Comparison of ENCODE assay signal across 9 mouse cellular contexts in the genomic region with DNA sequence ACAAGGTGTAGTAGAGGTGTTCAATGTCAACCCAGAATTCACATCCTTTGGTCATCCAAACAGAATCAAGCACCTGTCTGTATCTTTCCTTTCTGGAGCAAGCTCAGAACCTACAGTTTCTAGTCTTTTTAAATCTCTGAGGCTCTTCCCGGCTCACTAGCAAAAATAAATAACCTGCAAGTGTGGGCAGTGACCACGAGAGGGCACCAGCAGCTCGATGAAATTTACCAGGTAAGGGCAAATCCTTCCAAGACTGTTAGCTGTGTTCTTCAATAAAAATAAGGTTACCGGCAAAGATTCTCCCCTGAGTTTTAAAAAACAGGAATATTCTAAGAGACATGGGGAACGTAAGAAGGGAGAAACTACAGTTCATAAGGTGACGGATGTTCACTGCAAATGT. TPM values are rescaled to one million over a fixed set of nuclear protein-coding genes. Genes with fewer than 3 reads are reported as not detected.
A peak's percentile ranks its signal among the peaks of the same experiment; 100 is the strongest.
DNase-seq lines count a peak whose midpoint lies in the region; ATAC-seq and TF ChIP-seq lines count a peak whose summit lies in the region.
"Had no signal": no experiment of that assay in that cellular context is flagged by ENCODE, and none has a peak within 500 bp of the region (broad histone marks: within the 10 kb centered on the region; RNA-seq: fewer than 3 reads in every experiment).

No protein-coding gene starts in this region.

- no peak overlapping the region for H3K4me2 ChIP-seq in hindbrain, embryonic 11.5 days (replicated peaks; ENCODE audit: low read depth, low read length)
- H3K4me2 ChIP-seq in hindbrain, embryonic 13.5 days = no peak overlapping the region
- no peak overlapping the region for H3K4me2 ChIP-seq in midbrain, embryonic 11.5 days
- H3K4me2 ChIP-seq: midbrain, embryonic 12.5 days had no signal

- H3K4me3 ChIP-seq in hindbrain, embryonic 11.5 days (ENCODE audit: low read depth, low read length) = no peak overlapping the region
- no peak overlapping the region for H3K4me3 ChIP-seq in hindbrain, embryonic 13.5 days
- no peak overlapping the region for H3K4me3 ChIP-seq in bone marrow macrophage, adult 2 months (ENCODE audit: insufficient read depth, low read length)
- no peak overlapping the region for H3K4me3 ChIP-seq in embryonic fibroblast, embryonic 13.5 days (ENCODE audit: insufficient read depth, low read length)
- no peak overlapping the region for H3K4me3 ChIP-seq in midbrain, embryonic 11.5 days (ENCODE audit: low read depth, low read length)
- H3K4me3 ChIP-seq: midbrain, embryonic 12.5 days had no signal

- no peak overlapping the region for H3K27ac ChIP-seq in hindbrain, embryonic 11.5 days (ENCODE audit: low read depth, low read length)
- no peak overlapping the region for H3K27ac ChIP-seq in hindbrain, embryonic 13.5 days
- no peak overlapping the region for H3K27ac ChIP-seq in bone marrow macrophage, adult 2 months (ENCODE audit: insufficient read depth, low read depth, low read length)
- no peak overlapping the region for H3K27ac ChIP-seq in embryonic fibroblast, embryonic 13.5 days (ENCODE audit: insufficient read depth, low read length)
- no peak overlapping the region for H3K27ac ChIP-seq in midbrain, embryonic 11.5 days (ENCODE audit: low read depth, low read length)
- H3K27ac ChIP-seq: midbrain, embryonic 12.5 days had no signal

- no peak overlapping the region for H3K9ac ChIP-seq in hindbrain, embryonic 11.5 days (ENCODE audit: low read depth, low read length)
- no peak overlapping the region for H3K9ac ChIP-seq in hindbrain, embryonic 13.5 days
- no peak overlapping the region for H3K9ac ChIP-seq in midbrain, embryonic 11.5 days (ENCODE audit: low read length)
- H3K9ac ChIP-seq: midbrain, embryonic 12.5 days had no signal

- no peaks in the 10 kb centered on the region for H3K27me3 ChIP-seq in hindbrain, embryonic 11.5 days (ENCODE audit: control insufficient read depth, insufficient read depth, low read length)
- H3K27me3 ChIP-seq in hindbrain, embryonic 13.5 days = no peaks in the 10 kb centered on the region
- no peaks in the 10 kb centered on the region for H3K27me3 ChIP-seq in midbrain, embryonic 11.5 days (ENCODE audit: control insufficient read depth, insufficient read depth, low read length)
- H3K27me3 ChIP-seq: midbrain, embryonic 12.5 days had no signal

- H3K9me3 ChIP-seq in hindbrain, embryonic 11.5 days (ENCODE audit: control insufficient read depth, low read length) = no peaks in the 10 kb centered on the region
- no peaks in the 10 kb centered on the region for H3K9me3 ChIP-seq in hindbrain, embryonic 13.5 days
- H3K9me3 ChIP-seq in midbrain, embryonic 11.5 days (ENCODE audit: control insufficient read depth, low read length) = no peaks in the 10 kb centered on the region
- H3K9me3 ChIP-seq: midbrain, embryonic 12.5 days had no signal

- no peak for TF ChIP-seq POLR2A in bone marrow macrophage, adult 2 months (IDR thresholded peaks at IDR 0.05; ENCODE audit: borderline replicate concordance, low read depth, low read length)
- TF ChIP-seq POLR2A in embryonic fibroblast, embryonic 13.5 days (IDR thresholded peaks at IDR 0.05; ENCODE audit: low read depth, low read length) = no peak

- no peaks in the 10 kb centered on the region for H3K36me3 ChIP-seq in hindbrain, embryonic 11.5 days (ENCODE audit: control insufficient read depth, insufficient read depth, low read length)
- no peaks in the 10 kb centered on the region for H3K36me3 ChIP-seq in hindbrain, embryonic 13.5 days
- no peaks in the 10 kb centered on the region for H3K36me3 ChIP-seq in midbrain, embryonic 11.5 days (ENCODE audit: control insufficient read depth, insufficient read depth, low read length)
- H3K36me3 ChIP-seq: midbrain, embryonic 12.5 days had no signal

- intact Hi-C loops in heart, postnatal 25 days (cut with DNase I) = loop anchor here (1.0 to 10.0 kb wide), 2 partner anchors 294 to 872 kb away; no protein-coding TSS in a partner anchor

- WGBS in hindbrain, embryonic 11.5 days = 11% methylated on average over 6 of the region's 6 CpGs
- 12% methylated on average over 6 of the region's 6 CpGs for WGBS in hindbrain, embryonic 13.5 days
- WGBS in midbrain, embryonic 11.5 days = 11% methylated on average over 6 of the region's 6 CpGs

- ATAC-seq in hindbrain, embryonic 11.5 days (ENCODE audit: low FRiP score) = no peak
- ATAC-seq in hindbrain, embryonic 13.5 days (ENCODE audit: low FRiP score) = no peak
- no peak; the same call in 1 of the 2 replicates for ATAC-seq in midbrain, embryonic 11.5 days (ENCODE audit: low FRiP score)

- H3K4me1 ChIP-seq in hindbrain, embryonic 11.5 days (replicated peaks; ENCODE audit: control insufficient read depth, insufficient read depth, low read length) = no peaks in the 10 kb centered on the region
- no peaks in the 10 kb centered on the region for H3K4me1 ChIP-seq in hindbrain, embryonic 13.5 days (replicated peaks)
- H3K4me1 ChIP-seq in bone marrow macrophage, adult 2 months (ENCODE audit: control insufficient read depth, insufficient read depth, low read length) = peaks cover 20% of the 10 kb centered on the region
- H3K4me1 ChIP-seq in embryonic fibroblast, embryonic 13.5 days (ENCODE audit: control insufficient read depth, insufficient read depth, low read length) = no peaks in the 10 kb centered on the region
- no peaks in the 10 kb centered on the region for H3K4me1 ChIP-seq in midbrain, embryonic 11.5 days (ENCODE audit: control insufficient read depth, insufficient read depth, low read length)
- H3K4me1 ChIP-seq: midbrain, embryonic 12.5 days had no signal

- peak; percentile 79 for DNase-seq in hindbrain, embryonic 11.5 days (ENCODE audit: low spot score)
- DNase-seq in heart, postnatal 25 days (ENCODE audit: low spot score) = peak; percentile 49
- DNase-seq in layer of hippocampus, postnatal 14 days (ENCODE audit: low spot score in 2 of 2) = peak; percentile 56 to 78
- DNase-seq in midbrain, embryonic 11.5 days (ENCODE audit: low spot score, missing footprints) = peak; percentile 96
- peak; percentile 34 to 61 for DNase-seq in spleen, postnatal 14 days (ENCODE audit: low spot score in 2 of 2)

- peak; percentile 39; the same call in 1 of the 2 replicates for TF ChIP-seq CTCF in bone marrow macrophage, adult 2 months (IDR thresholded peaks at IDR 0.05; ENCODE audit: low read depth, low read length)
- peak; percentile 56; the same call in 1 of the 2 replicates for TF ChIP-seq CTCF in embryonic fibroblast, embryonic 13.5 days (IDR thresholded peaks at IDR 0.05; ENCODE audit: borderline replicate concordance, insufficient read depth, low read length)

RNA-seq across cellular contexts. Expression of a gene that starts 7.9 kb away (rescaled TPM):
- polyA plus RNA-seq in hindbrain, embryonic 11.5 days (2014; fragmentation: Nextera tagmentation; extraction: Ambion mirVana) = 10.1 and 10.6 TPM in 2 replicates
- polyA plus RNA-seq in hindbrain, embryonic 13.5 days (2015; fragmentation: Nextera tagmentation; extraction: Ambion mirVana) = 7.8 and 8.4 TPM in 2 replicates
- polyA plus RNA-seq in bone marrow macrophage, adult 2 months (2012; ENCODE audit: insufficient read depth, insufficient read length, missing spikeins) = 55.8 and 59.1 TPM in 2 replicates
- 63.3 and 64.7 TPM in 2 replicates for polyA plus RNA-seq in embryonic fibroblast, embryonic 13.5 days (2011; ENCODE audit: insufficient read length, low read depth, missing spikeins)
- 10 to 100 TPM; 73.9 to 78.2 TPM for total RNA-seq in heart, postnatal 25 days (2021)
- total RNA-seq in layer of hippocampus, postnatal 14 days (2021) = 10 to 100 TPM; 54.4 to 55.4 TPM
- 9.7 and 9.8 TPM in 2 replicates for polyA plus RNA-seq in midbrain, embryonic 11.5 days (2014; fragmentation: Nextera tagmentation; extraction: Ambion mirVana)

RNA-seq across cellular contexts. Expression of a gene that starts 39.0 kb away (rescaled TPM):
- 35.7 and 39.1 TPM in 2 replicates for polyA plus RNA-seq in hindbrain, embryonic 11.5 days (2014; fragmentation: Nextera tagmentation; extraction: Ambion mirVana)
- 38.9 and 39.4 TPM in 2 replicates for polyA plus RNA-seq in hindbrain, embryonic 13.5 days (2015; fragmentation: Nextera tagmentation; extraction: Ambion mirVana)
- polyA plus RNA-seq in bone marrow macrophage, adult 2 months (2012; ENCODE audit: insufficient read depth, insufficient read length, missing spikeins) = 35.2 and 41.0 TPM in 2 replicates
- 40.7 and 51.5 TPM in 2 replicates for polyA plus RNA-seq in embryonic fibroblast, embryonic 13.5 days (2011; ENCODE audit: insufficient read length, low read depth, missing spikeins)
- 10 to 100 TPM; 10.3 to 15.0 TPM for total RNA-seq in heart, postnatal 25 days (2021)
- 10 to 100 TPM; 50.7 to 53.0 TPM for total RNA-seq in layer of hippocampus, postnatal 14 days (2021)
- polyA plus RNA-seq in midbrain, embryonic 11.5 days (2014; fragmentation: Nextera tagmentation; extraction: Ambion mirVana) = 39.7 and 42.2 TPM in 2 replicates
